Mouse (Mus musculus) mammary gland, adult 2 months (tissue): Measurements from ENCODE around the gene Rasgrp4. TPM values are rescaled to one million over a fixed set of nuclear protein-coding genes. Genes with fewer than 3 reads are reported as not detected.

Experiments used
- polyA plus RNA-seq: library from polyadenylated mRNA; depleted of rRNA; stranded (reverse); fragments of >200 nt; gene quantifications from 2 replicates; pipeline ENCODE4 v1.2.3, GENCODE M21; 2012; ENCODE audit warnings: low replicate concordance; rRNA removed

Gene Rasgrp4
- polyA plus RNA-seq: 25.0 and 28.6 TPM in 2 replicates

DNA sequence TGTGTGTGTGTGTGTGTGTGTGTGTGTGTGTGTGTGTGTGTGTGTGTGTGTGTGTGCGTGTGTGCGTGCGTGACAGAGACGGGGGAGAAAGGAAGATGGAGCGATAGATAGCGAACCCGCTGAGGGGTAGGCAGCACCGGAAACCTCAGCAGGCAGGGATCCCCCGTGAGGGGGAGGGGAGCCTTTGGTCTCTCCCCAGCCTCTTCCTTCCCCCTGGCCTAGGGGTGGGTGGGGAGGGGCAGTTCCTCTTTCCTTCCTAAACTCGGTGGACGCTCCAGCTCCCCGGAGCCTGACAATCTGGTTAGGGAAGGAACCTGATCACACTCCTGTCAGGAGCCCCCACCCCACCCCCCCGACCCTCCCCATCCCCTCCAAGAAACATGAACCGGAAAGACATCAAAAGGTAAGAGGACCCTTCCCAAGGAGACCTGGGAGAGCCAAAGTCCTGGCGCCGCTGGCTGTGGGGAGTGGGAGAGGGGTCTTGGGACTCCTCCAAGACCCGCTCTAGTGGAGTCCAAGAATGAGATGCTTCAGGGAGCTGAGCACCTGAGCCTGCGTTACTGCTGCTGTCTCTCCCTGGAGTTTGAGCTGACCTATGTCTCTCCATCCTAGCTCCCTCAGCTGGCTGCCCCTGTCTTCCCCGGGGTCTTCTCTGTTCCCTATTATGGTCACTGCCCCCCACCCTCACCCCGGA, at the start of gene Rasgrp4:
Gene Rasgrp4 (plus strand): TSS at position 159 of the 694 bp plus-strand sequence.

DNA sequence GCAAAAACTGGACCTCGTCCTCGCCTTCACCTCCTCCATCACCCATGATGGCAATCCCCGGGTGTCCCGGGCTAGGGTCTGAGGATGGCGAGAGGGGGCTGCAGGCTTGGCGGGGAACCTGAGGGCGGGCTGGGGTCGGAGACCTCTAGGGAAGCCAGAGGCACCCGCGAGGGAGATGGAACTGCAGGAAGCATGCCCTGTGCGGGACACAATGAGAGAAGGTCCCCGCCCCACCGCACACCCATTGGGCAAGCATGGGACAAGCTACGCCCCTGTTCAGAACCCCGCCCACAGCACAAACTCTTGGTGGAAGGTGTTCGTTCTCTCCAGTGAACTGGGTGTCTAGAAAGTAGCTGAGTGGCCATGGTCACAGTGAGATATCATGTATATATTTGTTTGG, 9.7 kb upstream of the Rasgrp4 start, which contains the start of gene Ryr1:
Gene Ryr1 (minus strand): TSS at position 210 of the 400 bp plus-strand sequence.

DNA sequence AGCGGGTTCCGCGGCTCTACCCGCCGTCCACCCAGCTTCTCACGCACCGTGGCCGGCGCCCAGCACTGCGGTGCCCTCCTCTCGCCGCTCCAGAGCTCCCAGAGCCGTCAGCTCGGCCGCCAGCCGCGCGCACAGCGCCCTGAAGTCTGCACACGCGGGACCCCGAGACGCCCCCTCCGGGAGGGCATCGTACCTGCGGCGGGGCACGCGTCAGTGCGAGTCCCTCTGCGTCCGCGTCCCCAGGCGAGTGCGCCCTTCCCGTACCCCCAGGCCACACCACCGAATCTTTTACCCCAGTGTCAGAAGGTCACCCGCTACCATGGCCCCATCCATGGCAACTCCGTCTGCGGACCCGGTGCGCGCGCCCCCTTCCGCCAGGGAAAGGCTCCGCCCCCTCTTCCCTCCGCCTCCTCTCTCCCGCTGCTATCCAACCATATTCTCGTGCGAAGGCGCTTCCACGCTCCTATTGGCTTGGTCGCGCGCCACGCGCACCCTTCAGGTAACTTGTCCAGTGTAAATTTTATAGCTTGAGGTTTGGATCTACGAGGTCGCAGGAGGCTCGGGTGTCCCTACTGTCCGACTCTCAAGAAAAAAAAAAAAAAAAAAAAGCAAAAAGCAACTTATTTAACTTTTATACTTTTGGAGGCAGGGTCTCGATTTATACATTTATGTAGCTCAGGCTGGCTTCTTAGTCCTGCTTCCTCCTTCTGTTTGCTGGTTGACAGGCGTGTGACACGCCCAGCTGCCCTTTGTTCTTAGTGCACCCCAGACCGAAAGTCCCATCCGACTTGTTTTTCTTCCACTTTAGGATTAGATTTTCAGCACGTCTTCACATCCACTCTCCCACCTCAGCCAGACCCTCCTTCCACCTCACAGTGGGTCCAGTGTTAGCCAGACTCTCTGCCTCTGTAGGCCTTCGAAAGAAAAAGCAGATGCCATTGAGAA, 21.5 kb downstream of the Rasgrp4 start, which contains the start of gene Fam98c:
Gene Fam98c (minus strand): TSS at position 397 of the 945 bp plus-strand sequence.

DNA sequence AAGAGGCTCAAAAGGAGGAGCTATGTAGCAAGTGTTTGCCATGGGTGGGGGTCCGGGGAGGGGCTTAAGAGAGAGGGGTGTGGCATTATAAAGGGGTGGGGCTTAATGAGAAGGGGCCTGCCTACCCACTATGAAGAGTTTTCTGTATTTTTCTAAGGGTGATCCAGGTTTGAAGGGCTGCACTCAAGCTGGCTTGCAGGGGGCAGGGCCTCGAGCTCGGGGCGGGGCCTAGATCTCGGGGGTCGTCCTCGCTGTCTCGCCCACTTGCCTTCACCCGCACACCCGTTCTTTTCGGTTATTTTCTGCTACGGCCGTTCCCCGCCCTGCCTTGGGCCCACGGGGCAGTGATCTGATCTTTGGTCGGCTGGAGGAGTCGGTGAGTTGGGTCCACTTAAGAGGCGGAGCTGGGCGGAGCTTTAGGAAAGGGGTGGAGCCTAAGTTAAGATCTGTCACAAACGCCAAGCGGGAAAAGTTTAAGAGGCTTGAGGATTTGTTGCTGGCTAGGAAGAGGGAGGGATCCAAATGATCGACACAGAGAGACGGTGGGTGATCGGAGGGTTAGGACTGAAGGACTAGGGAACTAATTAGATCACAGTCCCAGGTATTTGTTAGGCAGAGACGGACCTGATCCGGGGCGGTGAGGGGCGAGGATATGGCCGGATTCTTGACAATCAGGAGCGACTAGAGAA, 35.6 kb downstream of the Rasgrp4 start, which contains the start of the genes Ggn and Spred3:
Gene Ggn (plus strand): TSS at position 145 of the 689 bp plus-strand sequence.
Gene Spred3 (minus strand): TSS at position 346 of the 689 bp plus-strand sequence.

DNA sequence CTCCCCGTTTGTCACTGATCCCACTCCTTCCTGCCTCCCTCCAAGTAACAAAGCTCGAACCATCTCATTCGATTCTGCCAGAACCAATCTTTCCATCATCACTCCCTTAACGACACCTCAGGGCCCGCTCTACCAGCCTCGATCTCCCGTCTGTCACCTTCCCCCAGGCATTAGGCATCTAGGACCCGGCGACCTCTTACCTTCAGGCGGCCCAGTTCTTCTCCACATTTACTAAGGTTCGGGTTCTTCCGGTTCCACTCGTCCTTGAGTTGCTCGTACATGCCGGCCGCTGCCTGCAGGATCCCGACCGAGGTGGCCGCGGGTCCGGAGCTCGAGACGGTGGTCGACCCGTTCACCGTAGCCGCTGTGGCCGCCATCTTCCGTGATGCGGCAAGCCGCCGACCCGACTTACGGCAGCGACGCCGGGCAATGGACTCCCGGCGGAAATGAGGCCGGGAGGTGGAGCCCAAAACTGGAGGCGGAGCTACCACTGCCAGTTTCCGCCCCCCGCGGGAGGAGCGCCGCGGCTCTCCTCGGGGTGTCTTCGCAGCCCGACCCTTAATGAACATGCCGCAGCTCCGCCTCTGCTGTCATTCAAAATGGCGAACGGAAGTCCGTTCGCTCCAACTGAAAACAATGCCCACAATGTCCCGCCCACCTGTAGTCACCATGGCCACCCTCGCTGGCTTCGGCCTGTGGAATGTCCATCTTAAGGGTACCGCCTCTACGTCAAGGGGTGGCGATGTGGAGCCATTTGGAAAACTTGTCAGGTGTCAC, 45.6 kb downstream of the Rasgrp4 start, which contains the start of gene Psmd8:
Gene Psmd8 (minus strand): TSS at position 625 of the 777 bp plus-strand sequence.

Other genes starting within 250 kb of the Rasgrp4 start
- 254 and 325 TPM in 2 replicates for gene Actn4, start 172.5 kb upstream of the Rasgrp4 start, polyA plus RNA-seq
- gene Eif3k, start 153.0 kb upstream of the Rasgrp4 start, polyA plus RNA-seq: 210 and 305 TPM in 2 replicates
- gene Map4k1, start 152.8 kb upstream of the Rasgrp4 start, polyA plus RNA-seq: 39.4 and 98.8 TPM in 2 replicates
- gene Ryr1, start 9.7 kb upstream of the Rasgrp4 start, polyA plus RNA-seq: 0.22 and 113 TPM in 2 replicates
- 36.1 and 55.5 TPM in 2 replicates for gene Fam98c, start 21.4 kb downstream of the Rasgrp4 start, polyA plus RNA-seq
- gene Ggn, start 35.4 kb downstream of the Rasgrp4 start, polyA plus RNA-seq: 0.88 and 3.1 TPM in 2 replicates
- gene Spred3, start 35.6 kb downstream of the Rasgrp4 start, polyA plus RNA-seq: 9.3 and 9.6 TPM in 2 replicates
- 153 and 255 TPM in 2 replicates for gene Psmd8, start 45.9 kb downstream of the Rasgrp4 start, polyA plus RNA-seq
- 2.6 and 6.7 TPM in 2 replicates for gene Catsperg1, start 79.2 kb downstream of the Rasgrp4 start, polyA plus RNA-seq
- gene Kcnk6, start 97.7 kb downstream of the Rasgrp4 start, polyA plus RNA-seq: 29.8 and 38.0 TPM in 2 replicates
- gene Yif1b, start 103.5 kb downstream of the Rasgrp4 start, polyA plus RNA-seq: 139 and 195 TPM in 2 replicates
- gene 2200002D01Rik, start 113.6 kb downstream of the Rasgrp4 start, polyA plus RNA-seq: 3.4 and 6.3 TPM in 2 replicates
- 117 and 211 TPM in 2 replicates for gene Spint2, start 147.1 kb downstream of the Rasgrp4 start, polyA plus RNA-seq
- 9.2 and 13.8 TPM in 2 replicates for gene Ppp1r14a, start 154.5 kb downstream of the Rasgrp4 start, polyA plus RNA-seq
- gene Dpf1, start 169.1 kb downstream of the Rasgrp4 start, polyA plus RNA-seq: 0.29 TPM in 2 replicates